ENCODE assay signal across 8 mouse cellular contexts in genomic region chr6:93819888-93820287, GRCm38 (mm10).
DNase-seq lines count a peak whose midpoint lies in the region; ATAC-seq lines count a peak whose summit lies in the region.
"Had no signal": no experiment of that assay in that cellular context is flagged by ENCODE, and none has a peak within 500 bp of the region (broad histone marks: within the 10 kb centered on the region; RNA-seq: fewer than 3 reads in every experiment).

No protein-coding gene starts in this region.

- WGBS in embryonic facial prominence, embryonic 14.5 days, result 18% methylated on average over 6 of the region's 6 CpGs
- 12% methylated on average over 6 of the region's 6 CpGs for WGBS in hindbrain, embryonic 12.5 days
- 34% methylated on average over 6 of the region's 6 CpGs for WGBS in limb, embryonic 13.5 days

- H3K27ac ChIP-seq in embryonic facial prominence, embryonic 14.5 days (replicated peaks; ENCODE audit: low read depth, low read length), result peak overlapping the region; percentile 19; the same call in 1 of the 2 replicates
- H3K27ac ChIP-seq in hindbrain, embryonic 12.5 days, result peak overlapping the region; percentile 74
- H3K27ac ChIP-seq in limb, embryonic 13.5 days, result peak overlapping the region; percentile 33; the same call in 1 of the 2 replicates
- H3K27ac ChIP-seq: liver, embryonic 15.5 days had no signal

- H3K27me3 ChIP-seq in embryonic facial prominence, embryonic 14.5 days (replicated peaks; ENCODE audit: control insufficient read depth, insufficient read depth, low read length), result no peaks in the 10 kb centered on the region
- H3K27me3 ChIP-seq in hindbrain, embryonic 12.5 days, result no peaks in the 10 kb centered on the region
- no peaks in the 10 kb centered on the region for H3K27me3 ChIP-seq in limb, embryonic 13.5 days
- H3K27me3 ChIP-seq: liver, embryonic 15.5 days had no signal

- DNase-seq in NIH3T3 (ENCODE audit: low read depth), result peak; percentile 12
- DNase-seq in adrenal gland, postnatal 25 days, result peak; percentile 46
- peak; percentile 92 for DNase-seq in embryonic facial prominence, embryonic 14.5 days (ENCODE audit: low spot score)
- DNase-seq in right cerebral cortex, postnatal 25 days, result peak; percentile 61
- no peak for DNase-seq in spleen, postnatal 36 days (ENCODE audit: low spot score in 2 of 2)

- no peak overlapping the region for H3K9ac ChIP-seq in embryonic facial prominence, embryonic 14.5 days (ENCODE audit: low read depth, low read length)
- H3K9ac ChIP-seq in hindbrain, embryonic 12.5 days, result no peak overlapping the region
- no peak overlapping the region for H3K9ac ChIP-seq in limb, embryonic 13.5 days
- H3K9ac ChIP-seq: liver, embryonic 15.5 days had no signal

- H3K4me2 ChIP-seq in embryonic facial prominence, embryonic 14.5 days (ENCODE audit: low read depth, low read length), result peak overlapping the region; percentile 36
- H3K4me2 ChIP-seq in hindbrain, embryonic 12.5 days (replicated peaks), result peak overlapping the region; percentile 3; the same call in 1 of the 2 replicates
- no peak overlapping the region for H3K4me2 ChIP-seq in limb, embryonic 13.5 days (replicated peaks)
- H3K4me2 ChIP-seq: liver, embryonic 15.5 days had no signal

- no peaks in the 10 kb centered on the region for H3K36me3 ChIP-seq in embryonic facial prominence, embryonic 14.5 days (ENCODE audit: control insufficient read depth, insufficient read depth, low read length)
- no peaks in the 10 kb centered on the region for H3K36me3 ChIP-seq in hindbrain, embryonic 12.5 days
- no peaks in the 10 kb centered on the region for H3K36me3 ChIP-seq in limb, embryonic 13.5 days
- H3K36me3 ChIP-seq: liver, embryonic 15.5 days had no signal

- H3K9me3 ChIP-seq in embryonic facial prominence, embryonic 14.5 days (ENCODE audit: control insufficient read depth, low read length), result no peaks in the 10 kb centered on the region
- no peaks in the 10 kb centered on the region for H3K9me3 ChIP-seq in hindbrain, embryonic 12.5 days (replicated peaks)
- H3K9me3 ChIP-seq in limb, embryonic 13.5 days, result no peaks in the 10 kb centered on the region
- H3K9me3 ChIP-seq: liver, embryonic 15.5 days had no signal

- ATAC-seq in embryonic facial prominence, embryonic 14.5 days (ENCODE audit: low read depth), result peak; percentile 91
- ATAC-seq in hindbrain, embryonic 12.5 days (ENCODE audit: low FRiP score), result peak; percentile 96
- ATAC-seq in limb, embryonic 13.5 days (ENCODE audit: low FRiP score, low read depth), result peak; percentile 54; the same call in 1 of the 2 replicates

- H3K4me1 ChIP-seq in embryonic facial prominence, embryonic 14.5 days (ENCODE audit: control insufficient read depth, insufficient read depth, low read length), result peaks cover 24% of the 10 kb centered on the region
- peaks cover 61% of the 10 kb centered on the region for H3K4me1 ChIP-seq in hindbrain, embryonic 12.5 days
- peaks cover 41% of the 10 kb centered on the region for H3K4me1 ChIP-seq in limb, embryonic 13.5 days
- H3K4me1 ChIP-seq: liver, embryonic 15.5 days had no signal

- no peak overlapping the region for H3K4me3 ChIP-seq in embryonic facial prominence, embryonic 14.5 days (ENCODE audit: low read depth, low read length)
- H3K4me3 ChIP-seq in hindbrain, embryonic 12.5 days, result no peak overlapping the region
- H3K4me3 ChIP-seq in limb, embryonic 13.5 days, result no peak overlapping the region
- H3K4me3 ChIP-seq: liver, embryonic 15.5 days had no signal

Comparison
In these comparisons a context has a peak if more than half of its experiments do, and no peak if none do; other contexts are left out.
1. DNase-seq: peak in NIH3T3 (single experiment), adrenal gland, postnatal 25 days (single experiment), embryonic facial prominence, embryonic 14.5 days (single experiment) and right cerebral cortex, postnatal 25 days (single experiment); none in spleen, postnatal 36 days (0 of 2).
2. H3K27ac ChIP-seq: peak in every context shown above with its lines; median percentile 74 in hindbrain, embryonic 12.5 days; 33 in limb, embryonic 13.5 days; 19 in embryonic facial prominence, embryonic 14.5 days.
3. Peak in every context shown above with its lines, with median percentiles within 50 percentile points of each other: ATAC-seq.